Mouse (Mus musculus): ENCODE results near the gene Rpl3. TPM values are rescaled to one million over a fixed set of nuclear protein-coding genes. Genes with fewer than 3 reads are reported as not detected.

Rpl3 gene
- total RNA-seq, 1 experiment = 1,661 TPM

DNA sequence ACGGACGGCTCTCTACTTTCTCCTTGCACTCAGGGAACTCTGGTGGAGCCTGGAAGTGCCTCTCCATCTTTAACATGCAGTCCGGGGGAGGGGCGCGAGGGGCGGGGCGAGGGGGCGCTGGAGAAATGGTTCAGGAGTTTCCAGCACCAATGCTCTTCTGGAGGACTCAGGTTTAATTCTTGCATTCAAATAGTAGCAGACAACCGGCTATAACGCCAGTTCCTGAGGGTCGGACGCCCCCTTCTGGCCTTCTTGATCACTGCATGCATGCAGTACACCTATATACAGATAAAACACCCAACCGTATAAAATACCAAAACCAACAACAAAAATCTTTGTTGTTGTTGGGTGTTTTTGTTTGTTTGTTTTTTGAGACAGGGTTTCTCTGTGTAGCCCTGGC, 26.3 kb downstream of the Rpl3 start:
- no peak for DNase-seq (ENCODE audit: low read depth, low spot score)
- in situ Hi-C loops (cut with MboI; ENCODE audit: low sequenced_read_pairs in 2 of 2, unreplicated experiment in 2 of 2) = loop anchor here in 1 of 2 experiments (10.0 to 25.0 kb wide), 2 partner anchors 121 to 303 kb away; no protein-coding TSS in a partner anchor
- TF ChIP-seq ZC3H11A (IDR thresholded peaks at IDR 0.05; ENCODE audit: borderline replicate concordance, low read depth, low read length) = peak; percentile 84
- no peak for TF ChIP-seq CHD2 (IDR thresholded peaks at IDR 0.05; ENCODE audit: low read depth, low read length)
- no peak for TF ChIP-seq ZNF384 (IDR thresholded peaks at IDR 0.05; ENCODE audit: low read depth, low read length)
- no peak for TF ChIP-seq HCFC1 (IDR thresholded peaks at IDR 0.05; ENCODE audit: borderline replicate concordance, insufficient read depth, low read length)
- no peak for TF ChIP-seq MAFK (IDR thresholded peaks at IDR 0.05; ENCODE audit: insufficient read depth, low read depth, low read length)
- no peaks in the 10 kb centered on the region for H3K9me3 ChIP-seq (ENCODE audit: control insufficient read depth, insufficient read depth, low read depth, low read length)
- no peaks in the 10 kb centered on the region for H3K36me3 ChIP-seq (ENCODE audit: control insufficient read depth, insufficient read depth, low read length, poor library complexity, severe bottlenecking)
- no peak overlapping the region for H3K27ac ChIP-seq (ENCODE audit: insufficient read depth, low read depth, low read length, poor library complexity, severe bottlenecking)
- no peak overlapping the region for H3K9ac ChIP-seq (ENCODE audit: insufficient read depth, low read depth, low read length, poor library complexity, severe bottlenecking)
- peaks cover 2 to 18% of the 10 kb centered on the region in 2 experiments; a peak in 2 of 4 replicates for H3K4me1 ChIP-seq (ENCODE audit: control insufficient read depth in 2 of 2, insufficient read depth in 2 of 2, low read length in 2 of 2, poor library complexity in 1 of 2)
- H3K4me3 ChIP-seq (ENCODE audit: insufficient read depth in 1 of 2, low read depth in 1 of 2, low read length in 2 of 2, poor library complexity in 1 of 2, severe bottlenecking in 1 of 2) = peak overlapping the region in 1 of 2 experiments; percentile 10; a peak in 1 of 4 replicates

- H3K36me3 ChIP-seq (ENCODE audit: control insufficient read depth, insufficient read depth, low read length, poor library complexity, severe bottlenecking) = no peaks in the 10 kb centered on the region
- no peaks in the 10 kb centered on the region for H3K9me3 ChIP-seq (ENCODE audit: control insufficient read depth, insufficient read depth, low read depth, low read length)
- H3K9ac ChIP-seq (ENCODE audit: insufficient read depth, low read depth, low read length, poor library complexity, severe bottlenecking) = no peak overlapping the region
- H3K27ac ChIP-seq (ENCODE audit: insufficient read depth, low read depth, low read length, poor library complexity, severe bottlenecking) = no peak overlapping the region
- in situ Hi-C loops (cut with MboI; ENCODE audit: low sequenced_read_pairs in 2 of 2, unreplicated experiment in 2 of 2) = loop anchor here in 1 of 2 experiments (10.0 to 25.0 kb wide), 2 partner anchors 120 to 303 kb away; no protein-coding TSS in a partner anchor
- TF ChIP-seq ZNF384 (IDR thresholded peaks at IDR 0.05; ENCODE audit: low read depth, low read length) = no peak
- TF ChIP-seq HCFC1 (IDR thresholded peaks at IDR 0.05; ENCODE audit: borderline replicate concordance, insufficient read depth, low read length) = no peak
- no peak for TF ChIP-seq CHD2 (IDR thresholded peaks at IDR 0.05; ENCODE audit: low read depth, low read length)
- TF ChIP-seq ZC3H11A (IDR thresholded peaks at IDR 0.05; ENCODE audit: borderline replicate concordance, low read depth, low read length) = no peak
- no peak for TF ChIP-seq MAFK (IDR thresholded peaks at IDR 0.05; ENCODE audit: insufficient read depth, low read depth, low read length)
- H3K4me1 ChIP-seq (ENCODE audit: control insufficient read depth in 2 of 2, insufficient read depth in 2 of 2, low read length in 2 of 2, poor library complexity in 1 of 2) = peaks cover 2 to 16% of the 10 kb centered on the region in 2 experiments; a peak in 2 of 4 replicates
- H3K4me3 ChIP-seq (ENCODE audit: insufficient read depth in 1 of 2, low read depth in 1 of 2, low read length in 2 of 2, poor library complexity in 1 of 2, severe bottlenecking in 1 of 2) = peak overlapping the region in 1 of 2 experiments; percentile 10; a peak in 1 of 4 replicates
- DNase-seq (ENCODE audit: low read depth, low spot score) = no peak
Measured at GRCm38 (mm10) chr15:80064965-80065364, 26.7 kb downstream of the Rpl3 start.

DNA sequence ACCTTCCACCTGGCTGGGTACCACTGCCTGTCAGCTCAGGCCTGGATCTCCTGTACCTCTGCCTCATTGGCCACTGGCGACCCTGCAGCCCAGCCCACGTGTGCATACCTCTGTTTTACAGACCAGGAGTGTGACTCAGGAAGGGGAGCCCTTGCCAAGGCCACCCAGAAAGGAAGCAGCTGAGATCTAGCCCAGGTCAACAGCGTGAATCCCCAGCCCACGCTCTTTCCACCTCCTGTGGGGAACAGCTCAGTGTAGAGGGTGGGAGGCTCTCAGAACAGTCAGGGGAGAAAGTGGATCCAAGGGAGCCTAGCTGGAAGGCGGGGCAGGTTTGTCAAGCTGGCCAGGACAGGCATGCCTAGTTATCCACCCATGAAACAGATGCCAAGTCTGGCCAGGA, 28.8 kb downstream of the Rpl3 start:
- no peaks in the 10 kb centered on the region for H3K36me3 ChIP-seq (ENCODE audit: control insufficient read depth, insufficient read depth, low read length, poor library complexity, severe bottlenecking)
- H3K4me3 ChIP-seq (ENCODE audit: insufficient read depth in 1 of 2, low read depth in 1 of 2, low read length in 2 of 2, poor library complexity in 1 of 2, severe bottlenecking in 1 of 2) = no peak overlapping the region
- in situ Hi-C loops (cut with MboI; ENCODE audit: low sequenced_read_pairs in 2 of 2, unreplicated experiment in 2 of 2) = loop anchor here in 1 of 2 experiments (10.0 to 25.0 kb wide), 2 partner anchors 118 to 301 kb away; no protein-coding TSS in a partner anchor
- no peak overlapping the region; the same call in 1 of the 2 replicates for H3K27ac ChIP-seq (ENCODE audit: insufficient read depth, low read depth, low read length, poor library complexity, severe bottlenecking)
- H3K9me3 ChIP-seq (ENCODE audit: control insufficient read depth, insufficient read depth, low read depth, low read length) = no peaks in the 10 kb centered on the region
- no peak overlapping the region for H3K9ac ChIP-seq (ENCODE audit: insufficient read depth, low read depth, low read length, poor library complexity, severe bottlenecking)
- TF ChIP-seq MAFK (IDR thresholded peaks at IDR 0.05; ENCODE audit: insufficient read depth, low read depth, low read length) (no peak), CHD2 (IDR thresholded peaks at IDR 0.05; ENCODE audit: low read depth, low read length) (no peak), ZC3H11A (IDR thresholded peaks at IDR 0.05; ENCODE audit: borderline replicate concordance, low read depth, low read length) (no peak), ZNF384 (IDR thresholded peaks at IDR 0.05; ENCODE audit: low read depth, low read length) (no peak), HCFC1 (IDR thresholded peaks at IDR 0.05; ENCODE audit: borderline replicate concordance, insufficient read depth, low read length) (no peak)
- no peak for DNase-seq (ENCODE audit: low read depth, low spot score)
- H3K4me1 ChIP-seq (ENCODE audit: control insufficient read depth in 2 of 2, insufficient read depth in 2 of 2, low read length in 2 of 2, poor library complexity in 1 of 2) = peaks cover 2 to 16% of the 10 kb centered on the region in 2 experiments; a peak in 2 of 4 replicates

- Histone ChIP-seq H3K4me3 (ENCODE audit: insufficient read depth in 1 of 2, low read depth in 1 of 2, low read length in 2 of 2, poor library complexity in 1 of 2, severe bottlenecking in 1 of 2) (no peak overlapping the region), H3K4me1 (ENCODE audit: control insufficient read depth in 2 of 2, insufficient read depth in 2 of 2, low read length in 2 of 2, poor library complexity in 1 of 2) (peaks cover 2 to 16% of the 10 kb centered on the region in 2 experiments; a peak in 2 of 4 replicates), H3K9me3 (ENCODE audit: control insufficient read depth, insufficient read depth, low read depth, low read length) (no peaks in the 10 kb centered on the region), H3K36me3 (ENCODE audit: control insufficient read depth, insufficient read depth, low read length, poor library complexity, severe bottlenecking) (no peaks in the 10 kb centered on the region), H3K9ac (ENCODE audit: insufficient read depth, low read depth, low read length, poor library complexity, severe bottlenecking) (no peak overlapping the region), H3K27ac (ENCODE audit: insufficient read depth, low read depth, low read length, poor library complexity, severe bottlenecking) (no peak overlapping the region)
- in situ Hi-C loops (cut with MboI; ENCODE audit: low sequenced_read_pairs in 2 of 2, unreplicated experiment in 2 of 2) = loop anchor here in 1 of 2 experiments (10.0 to 25.0 kb wide), 2 partner anchors 118 to 300 kb away; no protein-coding TSS in a partner anchor
- TF ChIP-seq ZC3H11A (IDR thresholded peaks at IDR 0.05; ENCODE audit: borderline replicate concordance, low read depth, low read length) (no peak), CHD2 (IDR thresholded peaks at IDR 0.05; ENCODE audit: low read depth, low read length) (no peak), MAFK (IDR thresholded peaks at IDR 0.05; ENCODE audit: insufficient read depth, low read depth, low read length) (no peak), HCFC1 (IDR thresholded peaks at IDR 0.05; ENCODE audit: borderline replicate concordance, insufficient read depth, low read length) (no peak), ZNF384 (IDR thresholded peaks at IDR 0.05; ENCODE audit: low read depth, low read length) (no peak)
- no peak for DNase-seq (ENCODE audit: low read depth, low spot score)
Measured at GRCm38 (mm10) chr15:80062339-80062738, 29.3 kb downstream of the Rpl3 start.
